Mouse (Mus musculus) left cerebral cortex, postnatal 14 days (tissue): ENCODE results near the gene Gipc2. TPM values are rescaled to one million over a fixed set of nuclear protein-coding genes. Genes with fewer than 3 reads are reported as not detected.

Experiments used
- DNase-seq, 2 experiments: peaks; one replicate each; pipeline ENCODE4 v3.0.0; 2021 to 2022; ENCODE audit warnings: low spot score in 2 of 2, mixed read lengths in 1 of 2
- intact Hi-C: fragments of 180-260 bp; cut with DNase I; formaldehyde crosslinking; loops from one replicate; pipeline ENCODE4 v1.15.1; 2025
- total RNA-seq, 2 experiments: library from RNA; stranded (reverse); gene quantifications; 2 replicates each; pipeline ENCODE4 v1.2.3; 2021

Gipc2 gene
- total RNA-seq, 2 experiments from 2014 or later: 3.1 to 4.1 TPM

DNA sequence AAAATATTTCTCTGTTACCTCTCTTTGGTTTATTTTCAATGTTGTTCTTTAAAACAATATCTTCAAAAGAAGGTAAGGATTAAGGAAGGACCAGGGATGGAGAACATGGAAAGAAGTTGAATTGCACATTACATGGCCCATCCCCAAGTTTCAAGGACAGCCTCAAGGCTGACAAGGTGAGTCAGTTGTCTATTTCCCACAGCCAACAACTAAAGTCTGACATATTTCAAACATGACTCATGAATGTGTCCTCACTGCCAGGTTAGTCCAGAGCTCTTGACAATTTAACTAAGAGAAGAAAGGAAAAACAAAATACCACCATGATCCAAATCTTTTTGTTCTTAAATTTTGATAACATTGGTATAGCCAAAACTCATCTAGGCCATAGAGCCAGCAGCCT, 118.1 kb downstream of the Gipc2 start:
- DNase-seq: no peak

GRCm38 (mm10) chr3:152046895-152047294, 119.1 kb downstream of the Gipc2 start:
- intact Hi-C loops: no loop called here
- no peak for DNase-seq

More for the DNA sequence above, 118.1 kb downstream of the Gipc2 start:
- intact Hi-C loops: no loop called here

Other genes with a start within 250 kb of the Gipc2 start
- 10 to 100 TPM; 59.0 to 60.4 TPM for gene Dnajb4, start 44.1 kb upstream of the Gipc2 start, total RNA-seq
- 100 to 1,000 TPM; 106 to 112 TPM for gene Fubp1, start 44.2 kb upstream of the Gipc2 start, total RNA-seq
- 1 to 10 TPM; 1.6 to 1.8 TPM for gene Nexn, start 100.1 kb upstream of the Gipc2 start, total RNA-seq
- gene Miga1, start 174.2 kb upstream of the Gipc2 start, total RNA-seq: 10 to 100 TPM; 82.3 to 83.2 TPM
- 100 to 1,000 TPM; 123 to 127 TPM for gene Usp33, start 180.2 kb upstream of the Gipc2 start, total RNA-seq
- gene Zzz3, start 229.2 kb upstream of the Gipc2 start, total RNA-seq: 10 to 100 TPM; 29.3 to 30.8 TPM